Mouse (Mus musculus): ENCODE measurements around the gene Gm10256. TPM values are rescaled to one million over a fixed set of nuclear protein-coding genes. Genes with fewer than 3 reads are reported as not detected.
"Not testable (repeated sequence)": the region's sequence is repeated elsewhere in the genome, so short reads cannot be mapped to it uniquely, and the experiment has no call there.

Gene Gm10256
- total RNA-seq (2014; rRNA removed; ENCODE audit: low replicate concordance) = not detected in 2 replicates
- not detected in 2 replicates for polyA plus RNA-seq (2015; fragmentation: Nextera tagmentation; extraction: Ambion mirVana)

GRCm38 (mm10) chrY:2830380-2830779, at the start of gene Gm10256, which contains the start of gene Rbmy:
Gene Gm10256, plus strand, starts transcription at chrY:2830699.
Gene Rbmy, plus strand, starts transcription at chrY:2830680.
- not testable (repeated sequence) for DNase-seq (ENCODE audit: low spot score); ATAC-seq (ENCODE audit: insufficient read depth, low read depth); H3K4me3 ChIP-seq (ENCODE audit: low read depth, low read length); H3K36me3 ChIP-seq (replicated peaks; ENCODE audit: control insufficient read depth, insufficient read depth, low read length); H3K27ac ChIP-seq (ENCODE audit: low read depth); H3K4me2 ChIP-seq (ENCODE audit: low read depth, low read length); H3K27me3 ChIP-seq (ENCODE audit: control insufficient read depth, insufficient read depth, low read length); H3K9ac ChIP-seq (replicated peaks; ENCODE audit: low read depth, low read length); H3K9me3 ChIP-seq (replicated peaks; ENCODE audit: control insufficient read depth, low read length); H3K4me1 ChIP-seq (ENCODE audit: control insufficient read depth, insufficient read depth)
- WGBS = no CpG with 5 or more reads among the region's 9 CpGs

GRCm38 (mm10) chrY:2796105-2796504, 34.4 kb upstream of the Gm10256 start, which contains the start of gene Gm4064:
Gene Gm4064, minus strand, starts transcription at chrY:2796205.
- not testable (repeated sequence) for H3K4me3 ChIP-seq (ENCODE audit: low read depth, low read length); H3K4me1 ChIP-seq (ENCODE audit: control insufficient read depth, insufficient read depth); H3K9ac ChIP-seq (replicated peaks; ENCODE audit: low read depth, low read length); H3K27me3 ChIP-seq (ENCODE audit: control insufficient read depth, insufficient read depth, low read length); DNase-seq (ENCODE audit: low spot score); H3K4me2 ChIP-seq (ENCODE audit: low read depth, low read length); H3K27ac ChIP-seq (ENCODE audit: low read depth); ATAC-seq (ENCODE audit: insufficient read depth, low read depth); H3K9me3 ChIP-seq (replicated peaks; ENCODE audit: control insufficient read depth, low read length); H3K36me3 ChIP-seq (replicated peaks; ENCODE audit: control insufficient read depth, insufficient read depth, low read length)
- WGBS = no CpG with 5 or more reads among the region's 8 CpGs

GRCm38 (mm10) chrY:2900689-2901088, 70.2 kb downstream of the Gm10256 start, which contains the start of gene Gm10352:
Gene Gm10352, plus strand, starts transcription at chrY:2900989.
- not testable (repeated sequence) for ATAC-seq (ENCODE audit: insufficient read depth, low read depth); H3K4me1 ChIP-seq (ENCODE audit: control insufficient read depth, insufficient read depth); H3K9me3 ChIP-seq (replicated peaks; ENCODE audit: control insufficient read depth, low read length); H3K4me3 ChIP-seq (ENCODE audit: low read depth, low read length); H3K36me3 ChIP-seq (replicated peaks; ENCODE audit: control insufficient read depth, insufficient read depth, low read length); H3K9ac ChIP-seq (replicated peaks; ENCODE audit: low read depth, low read length); H3K27ac ChIP-seq (ENCODE audit: low read depth); H3K4me2 ChIP-seq (ENCODE audit: low read depth, low read length); DNase-seq (ENCODE audit: low spot score); H3K27me3 ChIP-seq (ENCODE audit: control insufficient read depth, insufficient read depth, low read length)
- WGBS = no CpG with 5 or more reads among the region's 9 CpGs

Other genes with a start within 250 kb of the Gm10256 start
- not detected in 2 replicates for gene H2al2c, start 231.6 kb upstream of the Gm10256 start, total RNA-seq (2014; rRNA removed; ENCODE audit: low replicate concordance)
- gene H2al2c, start 231.6 kb upstream of the Gm10256 start, polyA plus RNA-seq (2015; fragmentation: Nextera tagmentation; extraction: Ambion mirVana) = not detected in 2 replicates
- not detected in 2 replicates for gene Sry, start 167.0 kb upstream of the Gm10256 start, total RNA-seq (2014; rRNA removed; ENCODE audit: low replicate concordance)
- gene Sry, start 167.0 kb upstream of the Gm10256 start, polyA plus RNA-seq (2015; fragmentation: Nextera tagmentation; extraction: Ambion mirVana) = not detected in 2 replicates
- not detected in 2 replicates for gene H2al2b, start 110.0 kb upstream of the Gm10256 start, total RNA-seq (2014; rRNA removed; ENCODE audit: low replicate concordance)
- gene H2al2b, start 110.0 kb upstream of the Gm10256 start, polyA plus RNA-seq (2015; fragmentation: Nextera tagmentation; extraction: Ambion mirVana) = not detected in 2 replicates
- gene Gm4064, start 34.5 kb upstream of the Gm10256 start, total RNA-seq (2014; rRNA removed; ENCODE audit: low replicate concordance) = not detected in 2 replicates
- gene Gm4064, start 34.5 kb upstream of the Gm10256 start, polyA plus RNA-seq (2015; fragmentation: Nextera tagmentation; extraction: Ambion mirVana) = not detected in 2 replicates
- not detected in 2 replicates for gene Rbmy, start within 50 bp of the Gm10256 start, total RNA-seq (2014; rRNA removed; ENCODE audit: low replicate concordance)
- gene Rbmy, start within 50 bp of the Gm10256 start, polyA plus RNA-seq (2015; fragmentation: Nextera tagmentation; extraction: Ambion mirVana) = not detected in 2 replicates
- not detected in 2 replicates for gene Gm10352, start 70.3 kb downstream of the Gm10256 start, total RNA-seq (2014; rRNA removed; ENCODE audit: low replicate concordance)
- not detected in 2 replicates for gene Gm10352, start 70.3 kb downstream of the Gm10256 start, polyA plus RNA-seq (2015; fragmentation: Nextera tagmentation; extraction: Ambion mirVana)
- gene Gm29289, start 101.9 kb downstream of the Gm10256 start, total RNA-seq (2014; rRNA removed; ENCODE audit: low replicate concordance) = not detected in 2 replicates
- not detected in 2 replicates for gene Gm29289, start 101.9 kb downstream of the Gm10256 start, polyA plus RNA-seq (2015; fragmentation: Nextera tagmentation; extraction: Ambion mirVana)